Comparison of ENCODE assay signal across 9 mouse cellular contexts in genomic region chr1:73979214-73979613, GRCm38 (mm10).
DNase-seq lines count a peak whose midpoint lies in the region; ATAC-seq and TF ChIP-seq lines count a peak whose summit lies in the region.
"Had no signal": no experiment of that assay in that cellular context is flagged by ENCODE, and none has a peak within 500 bp of the region (broad histone marks: within the 10 kb centered on the region; RNA-seq: fewer than 3 reads in every experiment).

No protein-coding gene starts in this region.

- WGBS in intestine, embryonic 16.5 days, result 74% methylated on average over 3 of the region's 3 CpGs
- WGBS in intestine, postnatal 0 days, result 62% methylated on average over 3 of the region's 3 CpGs
- 58% methylated on average over 3 of the region's 3 CpGs for WGBS in heart, embryonic 10.5 days
- WGBS in liver, postnatal 0 days (ENCODE audit: insufficient replicate concordance), result 79% methylated on average over 3 of the region's 3 CpGs

- no peaks in the 10 kb centered on the region for H3K9me3 ChIP-seq in intestine, embryonic 16.5 days (ENCODE audit: control insufficient read depth, low read length)
- H3K9me3 ChIP-seq in intestine, postnatal 0 days (ENCODE audit: control insufficient read depth), result no peaks in the 10 kb centered on the region
- no peaks in the 10 kb centered on the region for H3K9me3 ChIP-seq in heart, embryonic 10.5 days
- H3K9me3 ChIP-seq in liver, postnatal 0 days (ENCODE audit: low read length), result no peaks in the 10 kb centered on the region

- peak; percentile 13 for DNase-seq in cerebellum, adult 9-10 months
- DNase-seq in heart, embryonic 10.5 days (ENCODE audit: low spot score), result no peak
- peak in 1 of 2 experiments; percentile 39 for DNase-seq in left cerebral cortex, adult 2 months (ENCODE audit: extremely low spot score in 1 of 2, low spot score in 2 of 2)
- DNase-seq in spleen, postnatal 10 days (ENCODE audit: low spot score in 2 of 2), result no peak
- no peak for DNase-seq in ovary, adult 18-20 months (ENCODE audit: low spot score)
- no peak for DNase-seq in liver, postnatal 0 days

- H3K4me2 ChIP-seq in intestine, embryonic 16.5 days (ENCODE audit: low read depth, low read length), result no peak overlapping the region
- H3K4me2 ChIP-seq in intestine, postnatal 0 days (replicated peaks; ENCODE audit: low read depth), result no peak overlapping the region
- H3K4me2 ChIP-seq in liver, postnatal 0 days (ENCODE audit: low read depth, low read length), result no peak overlapping the region

- TF ChIP-seq CTCF in intestine, postnatal 0 days (IDR thresholded peaks at IDR 0.05; ENCODE audit: low read depth), result no peak
- no peak for TF ChIP-seq CTCF in left cerebral cortex, adult 2 months (IDR thresholded peaks at IDR 0.05)
- no peak for TF ChIP-seq CTCF in liver, postnatal 0 days (IDR thresholded peaks at IDR 0.05; ENCODE audit: low read depth)

- H3K4me3 ChIP-seq in intestine, embryonic 16.5 days (ENCODE audit: low read length), result no peak overlapping the region
- no peak overlapping the region for H3K4me3 ChIP-seq in intestine, postnatal 0 days (ENCODE audit: low read depth, low read length)
- H3K4me3 ChIP-seq in heart, embryonic 10.5 days, result no peak overlapping the region
- H3K4me3 ChIP-seq in left cerebral cortex, adult 2 months, result no peak overlapping the region
- H3K4me3 ChIP-seq in liver, postnatal 0 days (ENCODE audit: low read depth, low read length), result no peak overlapping the region

- 0 out of 2 replicates have a peak, but pooled peaks have one; percentile 26 for ATAC-seq in intestine, embryonic 16.5 days
- ATAC-seq in intestine, postnatal 0 days, result no peak
- no peak for ATAC-seq in liver, postnatal 0 days

- 0 out of 2 replicates have a peak, but pooled peaks cover 3% of the 10 kb centered on the region for H3K4me1 ChIP-seq in intestine, embryonic 16.5 days (ENCODE audit: control insufficient read depth, insufficient read depth, low read length)
- no peaks in the 10 kb centered on the region for H3K4me1 ChIP-seq in intestine, postnatal 0 days (replicated peaks; ENCODE audit: control insufficient read depth, insufficient read depth, low read length)
- peaks cover 49% of the 10 kb centered on the region for H3K4me1 ChIP-seq in heart, embryonic 10.5 days
- no peaks in the 10 kb centered on the region for H3K4me1 ChIP-seq in liver, postnatal 0 days (ENCODE audit: insufficient read depth)

- TF ChIP-seq EP300 in liver, postnatal 0 days (IDR thresholded peaks at IDR 0.05; ENCODE audit: low read depth), result no peak

- H3K9ac ChIP-seq in intestine, embryonic 16.5 days (ENCODE audit: low read depth, low read length), result no peak overlapping the region
- H3K9ac ChIP-seq in intestine, postnatal 0 days (ENCODE audit: low read depth, low read length), result no peak overlapping the region
- H3K9ac ChIP-seq in liver, postnatal 0 days (replicated peaks), result no peak overlapping the region

- H3K36me3 ChIP-seq in intestine, embryonic 16.5 days (ENCODE audit: control insufficient read depth, insufficient read depth, low read length), result no peaks in the 10 kb centered on the region
- peaks cover 14% of the 10 kb centered on the region; the same call in 1 of the 2 replicates for H3K36me3 ChIP-seq in intestine, postnatal 0 days (ENCODE audit: control insufficient read depth, insufficient read depth)
- H3K36me3 ChIP-seq in heart, embryonic 10.5 days, result peaks cover 81% of the 10 kb centered on the region
- H3K36me3 ChIP-seq in liver, postnatal 0 days (replicated peaks; ENCODE audit: insufficient read depth, low read length), result peaks cover 76% of the 10 kb centered on the region

- intact Hi-C loops in left cerebral cortex, adult 2 months (cut with DNase I), result no loop called here

- H3K27me3 ChIP-seq in intestine, embryonic 16.5 days (replicated peaks; ENCODE audit: control insufficient read depth, insufficient read depth, low read length), result no peaks in the 10 kb centered on the region
- H3K27me3 ChIP-seq in intestine, postnatal 0 days (replicated peaks; ENCODE audit: control insufficient read depth, insufficient read depth, low read length), result no peaks in the 10 kb centered on the region
- H3K27me3 ChIP-seq in heart, embryonic 10.5 days (ENCODE audit: insufficient read depth, poor library complexity, severe bottlenecking), result no peaks in the 10 kb centered on the region
- no peaks in the 10 kb centered on the region for H3K27me3 ChIP-seq in liver, postnatal 0 days (ENCODE audit: insufficient read depth, low read length)

- H3K27ac ChIP-seq in intestine, embryonic 16.5 days (ENCODE audit: low read length), result no peak overlapping the region
- H3K27ac ChIP-seq in intestine, postnatal 0 days (ENCODE audit: low read depth, low read length), result no peak overlapping the region
- H3K27ac ChIP-seq in heart, embryonic 10.5 days, result peak overlapping the region; percentile 3; the same call in 1 of the 2 replicates
- H3K27ac ChIP-seq in left cerebral cortex, adult 2 months, result peak overlapping the region; percentile 53
- H3K27ac ChIP-seq in liver, postnatal 0 days (ENCODE audit: low read depth), result no peak overlapping the region
- H3K27ac ChIP-seq: macrophage had no signal

Comparison
In these comparisons a context has a peak if more than half of its experiments do, and no peak if none do; other contexts are left out.
1. H3K27ac ChIP-seq: peak in heart, embryonic 10.5 days (single experiment) and left cerebral cortex, adult 2 months (single experiment); none in intestine, embryonic 16.5 days (single experiment), intestine, postnatal 0 days (single experiment) and liver, postnatal 0 days (single experiment).